Mouse (Mus musculus) neutrophil, adult 5-6 weeks (primary cell): ENCODE measurements around the gene Tsen2. TPM values are rescaled to one million over a fixed set of nuclear protein-coding genes. Genes with fewer than 3 reads are reported as not detected.

Source experiments
- ATAC-seq: fragments of 151-379, 151-347 bp; 2 replicates; pipeline ENCODE4 v1.8.0; 2017; ENCODE audit warnings: mild to moderate bottlenecking, moderate TSS enrichment; ENCODE audit not compliant: insufficient number of reproducible peaks, poor library complexity, low FRiP score, severe bottlenecking; ENCODE audit errors: extremely low read depth
- total RNA-seq: library from RNA; stranded (forward); fragments of 200-1000 nt; gene quantifications from 2 replicates; pipeline ENCODE4 v1.2.3, GENCODE M21; 2017

Gene Tsen2
- total RNA-seq, 1 experiment from 2014 or later, result 5.4 TPM

- ATAC-seq, result no peak
Measured at GRCm38 (mm10) chr6:115591692-115592359, 47.4 kb downstream of the Tsen2 start.

- ATAC-seq, result no peak
Measured at GRCm38 (mm10) chr6:115592458-115592857, 48.0 kb downstream of the Tsen2 start, which contains the start of gene Mkrn2os. Gene Mkrn2os, minus strand, starts transcription at chr6:115592576.

GRCm38 (mm10) chr6:115593252-115593651, 48.8 kb downstream of the Tsen2 start:
- no peak for ATAC-seq

GRCm38 (mm10) chr6:115594463-115594862, 50.0 kb downstream of the Tsen2 start:
- ATAC-seq, result peak; percentile 51; the same call in 1 of the 2 replicates

- ATAC-seq, result no peak
Measured at GRCm38 (mm10) chr6:115595667-115596066, 51.2 kb downstream of the Tsen2 start.

GRCm38 (mm10) chr6:115601322-115601714, 56.9 kb downstream of the Tsen2 start:
- no peak for ATAC-seq

GRCm38 (mm10) chr6:115601715-115602523, 57.5 kb downstream of the Tsen2 start, which contains the start of gene Mkrn2:
Gene Mkrn2, plus strand, starts transcription at chr6:115601902.
- peak; percentile 94 for ATAC-seq

- ATAC-seq, result no peak
Measured at GRCm38 (mm10) chr6:115606461-115606860, 62.0 kb downstream of the Tsen2 start.

- no peak for ATAC-seq
Measured at GRCm38 (mm10) chr6:115607429-115607828, 63.0 kb downstream of the Tsen2 start.

- ATAC-seq, result no peak
Measured at GRCm38 (mm10) chr6:115609121-115609520, 64.7 kb downstream of the Tsen2 start.

GRCm38 (mm10) chr6:115610301-115610700, 65.8 kb downstream of the Tsen2 start:
- no peak for ATAC-seq

- no peak for ATAC-seq
Measured at GRCm38 (mm10) chr6:115613793-115614192, 69.3 kb downstream of the Tsen2 start.

GRCm38 (mm10) chr6:115615983-115616382, 71.5 kb downstream of the Tsen2 start:
- no peak for ATAC-seq

GRCm38 (mm10) chr6:115619818-115620217, 75.4 kb downstream of the Tsen2 start:
- no peak for ATAC-seq

GRCm38 (mm10) chr6:115620942-115621341, 76.5 kb downstream of the Tsen2 start:
- no peak for ATAC-seq

- ATAC-seq, result no peak
Measured at GRCm38 (mm10) chr6:115626121-115626520, 81.7 kb downstream of the Tsen2 start.
